Mouse (Mus musculus) stomach, embryonic 15.5 days (tissue): ENCODE measurements at regions not wholly inside any gene's neighbourhood (a gene's known extent, or its start where the extent isn't known, plus 50 kb on each side); places are given as distances from the start of the nearest gene placed in this dataset.
"Not testable (repeated sequence)": the region's sequence is repeated elsewhere in the genome, so short reads cannot be mapped to it uniquely, and the experiment has no call there.

Experiments used
- ATAC-seq: fragments of 200-750 bp; cut with Nextera tagmentation; 2 replicates; pipeline ENCODE4 v1.8.0; 2017; ENCODE audit warnings: low read depth, moderate number of reproducible peaks, moderate TSS enrichment; ENCODE audit not compliant: insufficient read depth, low FRiP score
- H3K27ac ChIP-seq: fragments of 300-500 bp; sonication (generic); 2 replicates; pipeline ENCODE4 v1.5.1; 2015; ENCODE audit warnings: mild to moderate bottlenecking, inconsistent platforms
- H3K27me3 ChIP-seq: fragments of 300-500 bp; sonication (generic); replicated peaks from 2 replicates; pipeline ENCODE4 v1.6.1; 2015; ENCODE audit warnings: inconsistent platforms
- H3K36me3 ChIP-seq: fragments of 300-500 bp; sonication (generic); 2 replicates; pipeline ENCODE4 v1.6.1; 2015; ENCODE audit warnings: inconsistent platforms
- H3K4me1 ChIP-seq: fragments of 300-500 bp; sonication (generic); 2 replicates; pipeline ENCODE4 v1.6.1; 2015; ENCODE audit warnings: inconsistent platforms
- H3K4me2 ChIP-seq: fragments of 300-500 bp; sonication (generic); 2 replicates; pipeline ENCODE4 v1.6.1; 2015; ENCODE audit warnings: mild to moderate bottlenecking, inconsistent platforms
- H3K4me3 ChIP-seq: fragments of 300-500 bp; sonication (generic); replicated peaks from 2 replicates; pipeline ENCODE4 v1.5.1; 2015; ENCODE audit warnings: inconsistent platforms
- H3K9ac ChIP-seq: fragments of 300-500 bp; sonication (generic); 2 replicates; pipeline ENCODE4 v1.6.1; 2015; ENCODE audit warnings: inconsistent platforms
- H3K9me3 ChIP-seq: fragments of 300-500 bp; sonication (generic); 2 replicates; pipeline ENCODE4 v1.6.1; 2016; ENCODE audit warnings: inconsistent platforms
- WGBS: fragments of 180-500 bp; shearing (Covaris S2); methylation state at CpG from one replicate; pipeline ENCODE4 v1.1.7; 2015; 5-methylcytosine and 5-hydroxymethylcytosine counted together

DNA sequence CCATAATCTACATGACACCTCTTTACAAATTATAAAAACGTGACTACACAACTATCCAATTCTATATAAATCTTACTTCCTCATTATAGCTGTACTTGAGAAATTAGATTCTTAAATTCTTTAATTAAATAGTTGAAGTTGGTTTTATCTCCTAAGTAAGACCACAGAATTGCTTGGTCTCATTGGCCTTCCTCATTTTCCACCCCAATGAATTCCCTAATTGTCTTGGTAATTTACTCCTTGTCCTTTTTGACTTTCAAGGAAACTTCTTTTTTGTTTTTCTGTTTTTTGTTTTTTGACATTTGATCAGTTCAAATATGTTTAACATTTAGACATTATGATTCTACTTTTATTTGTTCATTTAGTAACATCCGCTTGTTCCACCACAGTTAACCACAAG lies 1591.7 kb upstream of the Pcdh20 start:
- no peak overlapping the region for H3K4me3 ChIP-seq
- H3K9ac ChIP-seq: no peak overlapping the region
- ATAC-seq: no peak
- no peaks in the 10 kb centered on the region for H3K27me3 ChIP-seq
- H3K36me3 ChIP-seq: no peaks in the 10 kb centered on the region
- no peaks in the 10 kb centered on the region for H3K9me3 ChIP-seq
- no peaks in the 10 kb centered on the region for H3K4me1 ChIP-seq
- 83% methylated on average over 2 of the region's 2 CpGs for WGBS
- no peak overlapping the region for H3K4me2 ChIP-seq
- H3K27ac ChIP-seq: no peak overlapping the region

DNA sequence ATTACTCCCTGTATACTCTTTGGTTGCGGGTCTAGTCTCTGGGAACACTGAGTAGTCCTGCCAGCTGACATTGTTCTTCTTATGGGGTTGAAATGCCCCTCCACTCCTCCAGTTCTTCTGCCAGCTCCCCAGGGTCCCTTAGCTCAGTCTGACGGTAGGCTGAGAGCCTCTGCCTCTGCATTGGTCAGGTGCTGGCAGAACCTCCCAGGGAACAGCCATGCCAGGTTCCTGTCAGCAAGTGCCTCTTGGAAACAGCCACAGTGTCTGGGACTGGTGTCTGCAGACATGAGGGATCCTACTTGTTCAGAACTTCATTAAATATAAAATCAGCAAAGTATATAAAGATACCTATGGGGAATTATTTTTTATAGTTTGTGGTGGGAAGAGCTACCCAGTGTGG lies 1578.6 kb upstream of the Pcdh20 start:
- no peak for ATAC-seq
- Histone ChIP-seq H3K4me1 (no peaks in the 10 kb centered on the region), H3K36me3 (no peaks in the 10 kb centered on the region), H3K9me3 (no peaks in the 10 kb centered on the region), H3K27ac (no peak overlapping the region), H3K9ac (no peak overlapping the region), H3K4me3 (no peak overlapping the region), H3K27me3 (no peaks in the 10 kb centered on the region), H3K4me2 (no peak overlapping the region)
- WGBS: 73% methylated on average over 2 of the region's 2 CpGs

- H3K4me2 ChIP-seq, H3K27me3 ChIP-seq, H3K9me3 ChIP-seq, H3K4me3 ChIP-seq, H3K27ac ChIP-seq, H3K4me1 ChIP-seq, H3K36me3 ChIP-seq, H3K9ac ChIP-seq: not testable (repeated sequence)
- 63% methylated on average over 2 of the region's 2 CpGs for WGBS
- ATAC-seq: peak; percentile 75
Measured at GRCm38 (mm10) chr14:90048820-90049219, 1577.6 kb upstream of the Pcdh20 start.
